Mouse (Mus musculus) spleen, adult 2 months (tissue): ENCODE results near the gene Pdzd7.

Source experiments
- CTCF ChIP-seq: fragments of 200-500 bp; IDR thresholded peaks from 2 replicates; pipeline ENCODE4 v1.5.1; 2011; ENCODE audit warnings: mild to moderate bottlenecking, inconsistent platforms; ENCODE audit not compliant: insufficient read depth, insufficient read length, insufficient replicate concordance; ENCODE audit errors: extremely low read depth
- POLR2A ChIP-seq: fragments of 200-500 bp; IDR thresholded peaks from 2 replicates; pipeline ENCODE4 v1.6.1; 2011; ENCODE audit warnings: low read depth, low read length, inconsistent platforms

- no peak for TF ChIP-seq CTCF
- TF ChIP-seq POLR2A = no peak
These were observed 21.7 kb upstream of the Pdzd7 start for GRCm38 (mm10) chr19:45067170-45067569.
